Mouse (Mus musculus) right cerebral cortex, postnatal 10 days (tissue): ENCODE results near the gene Galt.
"Not testable (repeated sequence)": the region's sequence is repeated elsewhere in the genome, so short reads cannot be mapped to it uniquely, and the experiment has no call there.

ENCODE experiments used
- DNase-seq, 2 experiments: peaks; one replicate each; pipeline ENCODE4 v3.0.0; 2021; ENCODE audit warnings: low spot score in 2 of 2

Gene Galt

GRCm38 (mm10) chr4:41740380-41741157 is 14.5 kb upstream of the Galt start:
- DNase-seq: peak; percentile 83 to 87

GRCm38 (mm10) chr4:41741158-41741560 is 13.9 kb upstream of the Galt start:
- DNase-seq: peak; percentile 95 to 96

GRCm38 (mm10) chr4:41744131-41744530 is 10.9 kb upstream of the Galt start:
- DNase-seq: no peak

DNA sequence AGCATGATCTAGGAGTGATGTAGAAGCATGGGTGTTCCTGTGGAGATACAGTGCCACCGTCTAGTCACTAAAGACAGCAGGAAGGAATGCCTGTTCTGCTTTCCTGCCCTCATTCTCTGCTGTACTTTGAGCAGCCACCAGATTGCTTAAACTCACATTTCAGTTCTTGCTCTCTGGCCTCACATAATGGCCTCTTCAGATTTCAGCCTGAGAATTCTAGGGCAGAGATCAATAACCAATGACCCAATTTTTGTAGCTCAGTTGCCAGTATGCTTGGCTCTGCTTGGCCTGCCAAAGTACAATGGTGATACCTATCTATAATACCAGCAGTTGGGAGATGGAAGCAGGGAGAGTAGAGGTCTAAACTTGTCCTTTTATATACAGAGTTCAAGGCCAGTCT is 10.0 kb upstream of the Galt start:
- DNase-seq: no peak

DNA sequence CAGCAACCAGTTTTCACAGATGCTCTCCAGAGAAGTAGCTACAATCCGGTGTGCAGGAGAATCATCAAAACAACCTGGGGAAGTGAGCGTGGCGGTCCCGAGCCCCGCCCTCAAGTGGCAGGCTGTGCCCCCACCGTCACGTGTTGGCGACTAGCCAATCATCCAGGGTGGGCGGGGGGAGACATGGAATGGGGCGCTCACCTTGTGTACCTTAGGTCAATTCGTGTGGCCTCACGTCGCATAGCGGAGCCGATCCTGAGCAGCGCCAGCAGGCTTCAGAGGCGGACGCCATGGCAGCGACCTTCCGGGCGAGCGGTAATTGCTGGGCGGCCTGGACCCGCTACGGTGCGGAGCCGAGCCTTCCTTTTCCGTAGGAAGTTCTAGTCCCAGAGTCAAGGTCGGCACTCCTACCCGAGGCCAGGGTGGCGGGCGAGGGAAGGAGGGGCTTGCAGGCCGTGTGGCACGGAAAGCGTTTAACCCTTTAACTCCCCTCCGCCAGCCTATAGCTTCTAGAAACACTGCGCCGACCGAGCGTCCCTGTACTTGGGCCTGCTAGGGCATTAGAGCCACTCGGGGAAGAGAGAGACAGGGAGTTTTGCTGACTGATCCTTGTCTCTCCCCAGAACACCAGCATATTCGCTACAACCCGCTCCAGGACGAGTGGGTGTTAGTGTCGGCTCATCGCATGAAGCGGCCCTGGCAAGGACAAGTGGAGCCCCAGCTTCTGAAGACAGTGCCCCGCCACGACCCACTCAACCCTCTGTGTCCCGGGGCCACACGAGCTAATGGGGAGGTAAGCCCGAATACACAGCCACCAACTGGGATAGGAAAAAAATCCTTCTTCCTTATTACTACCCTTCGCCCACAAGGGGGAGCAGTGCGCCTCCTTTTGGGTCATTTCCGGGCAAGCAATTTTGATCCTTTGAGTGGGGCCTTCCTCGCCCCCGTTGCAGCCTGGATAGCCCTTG is 594 bp downstream of the Galt start, which contains the start of gene Sigmar1:
TSS of gene Sigmar1 (minus strand) at position 820 of the 968 bp plus-strand sequence.
- peak; percentile 86 to 87 for DNase-seq

DNA sequence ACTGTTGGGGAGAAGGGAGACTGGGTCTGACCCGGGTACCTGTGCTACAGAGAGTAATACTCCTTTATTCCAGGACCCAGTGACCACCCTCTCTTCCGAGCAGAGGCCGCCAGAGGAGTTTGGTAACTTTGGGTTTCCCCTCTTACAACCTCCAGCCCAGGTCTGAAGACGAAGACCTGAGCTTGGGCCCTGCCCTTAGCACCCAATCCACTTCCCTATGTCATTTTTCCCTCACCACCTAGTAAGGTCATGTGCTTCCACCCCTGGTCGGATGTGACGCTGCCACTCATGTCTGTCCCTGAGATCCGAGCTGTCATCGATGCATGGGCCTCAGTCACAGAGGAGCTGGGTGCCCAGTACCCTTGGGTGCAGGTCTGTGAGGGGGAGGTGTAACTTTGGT is 1.4 kb downstream of the Galt start:
- no peak for DNase-seq

GRCm38 (mm10) chr4:41757321-41757720 is 2.3 kb downstream of the Galt start:
- DNase-seq: no peak

DNA sequence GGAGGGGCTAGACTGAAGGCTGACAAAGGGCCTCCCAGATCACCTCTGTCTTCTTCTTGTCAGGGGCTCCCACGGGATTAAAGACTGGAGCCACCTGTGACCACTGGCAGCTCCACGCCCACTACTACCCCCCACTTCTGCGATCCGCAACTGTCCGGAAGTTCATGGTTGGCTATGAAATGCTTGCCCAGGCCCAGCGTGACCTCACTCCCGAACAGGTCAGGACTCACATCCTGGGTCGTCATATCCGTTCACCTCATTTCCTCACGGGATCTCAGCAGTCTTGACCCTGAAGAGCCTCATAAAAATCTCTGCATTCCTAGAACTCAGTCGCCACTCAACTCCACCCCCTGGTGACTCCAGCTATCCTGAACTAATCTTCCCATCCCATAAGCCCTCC is 3.0 kb downstream of the Galt start:
- DNase-seq: no peak

DNA sequence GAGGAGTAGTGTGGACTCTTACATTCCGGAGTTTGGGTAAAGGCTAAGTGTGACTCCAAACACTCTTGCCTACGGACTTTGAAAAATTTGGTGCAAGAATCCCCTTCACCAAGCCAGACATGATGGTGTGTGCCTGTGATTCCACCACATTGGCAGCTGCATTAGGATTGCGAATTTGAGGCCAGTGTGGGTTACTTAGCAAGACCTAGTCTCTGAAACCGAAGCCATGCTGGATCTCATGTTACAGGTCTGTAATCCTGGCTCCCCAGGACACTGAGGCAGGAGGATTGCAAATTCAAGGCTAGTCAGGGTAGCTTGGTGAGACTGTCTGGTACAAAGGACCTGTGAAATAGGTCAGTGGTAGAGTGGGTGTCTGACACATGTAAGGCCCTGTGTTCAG is 3.7 kb downstream of the Galt start:
- no peak for DNase-seq

DNA sequence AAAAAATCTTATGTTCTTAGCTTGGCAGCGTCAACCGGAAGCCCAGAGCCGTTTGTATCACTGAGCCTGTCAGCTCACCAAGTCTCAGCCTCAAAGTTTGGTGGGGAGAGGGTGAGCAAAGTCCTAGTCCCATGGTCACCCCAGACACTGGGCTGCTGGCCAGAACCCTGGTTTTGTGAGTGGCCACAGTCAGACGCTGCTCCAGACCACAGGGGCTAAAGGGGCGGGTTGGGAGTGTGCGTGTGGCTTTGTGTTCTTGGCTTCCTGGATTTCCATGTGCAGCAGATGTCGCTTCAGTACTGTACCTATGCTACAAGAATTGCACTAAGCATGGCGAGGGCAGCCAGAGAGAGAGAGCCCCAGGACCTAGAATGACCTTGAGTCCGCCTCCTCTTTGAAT is 4.2 kb downstream of the Galt start:
- peak; percentile 68 to 74 for DNase-seq

GRCm38 (mm10) chr4:41759656-41760287 is 4.7 kb downstream of the Galt start:
- no peak for DNase-seq

DNA sequence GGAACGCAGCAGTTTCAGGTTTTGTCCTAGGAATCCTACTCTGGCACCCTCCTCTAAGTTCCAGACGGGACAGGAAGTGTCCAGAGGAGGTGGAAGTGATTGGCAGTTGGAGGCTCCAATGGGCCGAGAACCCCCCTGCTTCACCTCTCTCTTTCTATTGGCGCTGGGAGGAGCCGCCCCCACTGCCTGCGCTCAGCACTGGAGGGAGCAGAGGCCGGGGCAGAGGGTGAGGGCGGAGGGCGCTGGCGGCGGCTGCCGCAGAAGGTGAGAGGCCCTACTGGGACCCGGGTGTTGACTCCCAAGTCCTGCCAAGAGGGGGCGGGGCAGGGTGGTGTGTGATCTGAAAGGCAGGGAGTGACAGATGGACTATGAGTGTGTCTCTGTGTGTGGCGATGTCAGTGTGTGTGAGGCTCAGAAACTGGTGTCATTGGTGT is 5.3 kb downstream of the Galt start:
- DNase-seq: peak; percentile 87 to 91

DNA sequence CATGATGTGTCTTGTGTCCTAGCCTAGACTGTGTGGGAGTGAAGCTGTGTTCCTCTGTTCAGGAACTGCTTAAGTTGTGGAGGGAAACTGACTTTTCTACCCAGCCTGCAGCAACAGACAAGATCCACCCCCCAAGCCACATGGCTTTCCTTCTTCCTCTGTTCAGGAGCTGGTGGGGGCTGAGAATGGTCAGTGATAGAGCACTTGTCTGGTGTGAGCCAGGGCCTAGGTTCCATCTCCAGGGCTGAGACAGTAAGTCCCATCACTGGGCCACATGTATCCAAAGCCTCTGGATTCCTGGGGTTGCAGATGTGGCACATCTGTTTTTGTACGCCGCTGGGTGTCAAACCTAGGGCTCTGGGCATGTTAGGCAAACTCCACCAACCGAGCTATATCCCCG is 5.9 kb downstream of the Galt start:
- no peak for DNase-seq

GRCm38 (mm10) chr4:41761680-41762079 is 6.7 kb downstream of the Galt start:
- no peak for DNase-seq

- no peak for DNase-seq
Measured at GRCm38 (mm10) chr4:41762099-41762687, 7.2 kb downstream of the Galt start.

DNA sequence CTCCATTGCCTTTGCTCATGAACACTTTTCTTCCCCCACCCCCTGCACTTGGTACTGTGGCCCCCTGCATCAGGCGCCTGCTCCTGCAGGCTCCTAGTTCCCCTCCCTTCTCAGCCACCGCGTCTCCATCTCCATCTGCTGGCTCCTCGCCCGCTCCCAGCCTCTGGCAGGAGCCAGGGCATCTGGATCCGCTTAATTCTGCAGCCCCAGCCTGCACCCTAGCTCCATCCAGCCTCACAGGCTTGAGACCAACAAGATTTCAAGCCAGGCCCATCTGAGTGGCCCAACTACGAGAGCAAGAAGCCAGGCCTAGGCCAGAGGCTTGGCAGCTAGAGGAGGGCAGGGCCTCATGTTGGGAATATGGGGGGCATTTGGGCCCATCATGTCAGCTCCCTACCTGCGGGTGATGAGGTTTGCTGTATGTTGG is 7.7 kb downstream of the Galt start:
- peak; percentile 73 to 76 for DNase-seq

DNA sequence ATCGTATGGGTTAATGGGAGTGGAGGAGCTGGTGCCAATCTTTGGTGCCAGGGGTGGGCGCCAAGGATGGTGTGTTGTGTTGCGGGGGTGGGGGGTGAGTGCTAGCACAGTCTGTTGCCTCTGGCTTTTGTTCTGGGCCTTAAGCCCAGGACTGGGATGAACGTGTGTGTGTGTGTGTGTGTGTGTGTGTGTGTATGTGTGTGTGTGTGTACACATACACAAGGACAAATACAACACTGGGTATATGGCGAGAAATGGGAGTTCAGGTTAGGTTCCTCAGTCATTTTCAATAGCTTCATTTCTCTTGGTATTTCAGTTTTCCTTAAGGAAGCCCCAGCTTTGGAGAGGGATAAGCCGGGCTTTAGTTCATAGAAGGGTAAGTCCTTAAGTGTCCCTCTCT is 8.1 kb downstream of the Galt start:
- not testable (repeated sequence) for DNase-seq

- peak in 1 of 2 experiments; percentile 28 for DNase-seq
Measured at GRCm38 (mm10) chr4:41767301-41767700, 12.3 kb downstream of the Galt start.

DNA sequence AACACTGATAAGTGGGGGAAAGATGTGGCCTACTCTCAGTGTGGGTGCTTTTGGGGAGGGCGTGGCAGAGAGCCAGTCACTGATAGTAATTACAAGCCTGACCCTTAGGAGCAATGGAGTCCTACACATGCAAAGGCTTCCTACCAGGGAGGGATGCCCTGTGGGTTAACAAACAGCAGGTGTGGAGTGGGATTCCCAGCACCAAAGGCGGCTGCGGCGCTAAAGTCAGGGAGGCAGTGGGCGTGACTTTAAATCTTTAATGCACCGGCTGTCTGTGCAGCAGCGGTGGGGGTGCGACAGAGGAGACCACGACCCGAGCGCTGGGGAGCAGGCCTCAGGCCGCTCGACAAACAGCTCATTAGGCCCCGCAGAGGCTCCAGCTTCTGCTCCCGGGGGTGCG is 17.9 kb downstream of the Galt start:
- DNase-seq: peak in 1 of 2 experiments; percentile 36

DNA sequence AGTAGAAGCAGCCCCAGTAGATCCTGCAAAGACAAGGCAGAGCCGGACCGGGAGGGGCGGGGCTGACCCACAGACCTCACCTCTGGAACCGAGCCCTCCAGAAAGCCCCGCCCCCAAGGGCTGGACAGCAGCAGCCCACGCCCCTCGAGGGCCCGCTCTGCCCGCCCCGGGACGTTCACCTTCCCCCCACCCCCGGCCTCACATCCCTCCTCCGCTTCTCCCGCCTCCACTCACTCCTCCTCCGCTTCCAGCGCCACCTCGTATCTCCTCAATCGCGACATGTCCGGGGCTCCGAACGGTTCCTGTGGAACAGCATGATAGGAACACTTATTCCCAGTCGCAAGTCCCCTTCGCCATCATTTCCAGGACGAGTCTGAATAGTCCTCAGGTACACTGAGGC is 18.5 kb downstream of the Galt start:
- peak; percentile 59 to 65 for DNase-seq

- DNase-seq: peak; percentile 88 to 91
Measured at GRCm38 (mm10) chr4:41774002-41774401, 19.0 kb downstream of the Galt start, which contains the start of gene Ccl27a. Gene Ccl27a, minus strand, starts transcription at chr4:41774247.
